Mouse (Mus musculus) lung, adult 2 months (tissue): ENCODE data around the gene Zfp36.

Experiments
- CTCF ChIP-seq: fragments of 200-500 bp; IDR thresholded peaks from 2 replicates; pipeline ENCODE4 v1.5.1; 2011; ENCODE audit warnings: mild to moderate bottlenecking, low read length, control low read depth; ENCODE audit not compliant: insufficient read depth
- POLR2A ChIP-seq: fragments of 200-500 bp; IDR thresholded peaks from 2 replicates; pipeline ENCODE4 v1.6.1; 2011; ENCODE audit warnings: low read depth, mild to moderate bottlenecking, control low read depth, low read length, borderline replicate concordance; ENCODE audit errors: extremely low read depth

DNA sequence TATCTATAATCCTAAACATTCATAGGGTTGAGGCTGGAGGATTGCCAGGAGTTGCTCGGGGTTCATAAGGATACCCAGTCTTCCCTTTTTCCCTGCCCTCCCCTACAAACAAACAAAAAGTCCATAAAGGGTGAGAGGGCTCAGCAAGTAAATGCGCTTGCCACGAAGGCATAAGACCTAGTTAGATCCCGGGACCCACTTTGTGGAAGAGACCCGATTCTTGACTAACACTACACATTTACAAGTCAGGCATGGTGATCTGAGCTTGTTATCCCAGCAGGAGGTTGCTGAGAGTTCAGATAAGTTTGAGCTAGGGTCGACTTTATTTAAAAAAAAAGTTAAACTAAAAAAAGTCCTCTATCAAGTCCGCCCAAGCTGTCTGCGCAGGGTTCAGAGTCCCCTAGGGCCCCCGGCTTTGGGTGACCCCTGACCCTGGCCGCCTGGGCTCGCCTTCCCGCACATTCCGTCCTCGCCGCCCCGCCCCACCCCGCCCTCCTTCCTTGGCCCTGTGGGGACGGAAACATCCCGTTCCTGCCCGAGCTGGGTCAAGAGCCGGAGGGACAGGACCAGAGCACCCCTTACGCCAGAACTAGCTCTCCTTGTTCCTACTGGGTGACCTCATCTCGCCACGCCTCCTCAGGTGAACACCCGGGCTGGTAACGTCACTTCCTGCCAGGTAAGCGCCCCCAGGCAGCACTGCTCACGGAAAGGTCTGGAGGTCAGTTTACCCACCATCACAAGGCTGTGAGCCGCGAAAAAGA lies 3.9 kb downstream of the Zfp36 start:
- TF ChIP-seq POLR2A (peak; percentile 99), CTCF (no peak)
